Mouse (Mus musculus): ENCODE measurements at regions not wholly inside any gene's neighbourhood (a gene's known extent, or its start where the extent isn't known, plus 50 kb on each side); places are given as distances from the start of the nearest gene placed in this dataset.

GRCm38 (mm10) chr13:5591286-5591685 lies 270.0 kb upstream of the Klf6 start:
- Histone ChIP-seq H3K9ac (ENCODE audit: insufficient read depth, low read depth, low read length, poor library complexity, severe bottlenecking) (no peak overlapping the region), H3K4me1 (ENCODE audit: control insufficient read depth in 2 of 2, insufficient read depth in 2 of 2, low read length in 2 of 2, poor library complexity in 1 of 2) (no peaks in the 10 kb centered on the region), H3K36me3 (ENCODE audit: control insufficient read depth, insufficient read depth, low read length, poor library complexity, severe bottlenecking) (no peaks in the 10 kb centered on the region), H3K27ac (ENCODE audit: insufficient read depth, low read depth, low read length, poor library complexity, severe bottlenecking) (no peak overlapping the region), H3K4me3 (ENCODE audit: insufficient read depth in 1 of 2, low read depth in 1 of 2, low read length in 2 of 2, poor library complexity in 1 of 2, severe bottlenecking in 1 of 2) (no peak overlapping the region), H3K9me3 (ENCODE audit: control insufficient read depth, insufficient read depth, low read depth, low read length) (no peaks in the 10 kb centered on the region)
- in situ Hi-C loops (cut with MboI; ENCODE audit: low sequenced_read_pairs in 2 of 2, unreplicated experiment in 2 of 2) = no loop called here
- TF ChIP-seq ZNF384 (IDR thresholded peaks at IDR 0.05; ENCODE audit: low read depth, low read length) = no peak
- no peak for TF ChIP-seq ZC3H11A (IDR thresholded peaks at IDR 0.05; ENCODE audit: borderline replicate concordance, low read depth, low read length)
- TF ChIP-seq HCFC1 (IDR thresholded peaks at IDR 0.05; ENCODE audit: borderline replicate concordance, insufficient read depth, low read length) = no peak
- TF ChIP-seq CHD2 (IDR thresholded peaks at IDR 0.05; ENCODE audit: low read depth, low read length) = no peak
- TF ChIP-seq MAFK (IDR thresholded peaks at IDR 0.05; ENCODE audit: insufficient read depth, low read depth, low read length) = no peak
- DNase-seq (ENCODE audit: low read depth, low spot score) = no peak

DNA sequence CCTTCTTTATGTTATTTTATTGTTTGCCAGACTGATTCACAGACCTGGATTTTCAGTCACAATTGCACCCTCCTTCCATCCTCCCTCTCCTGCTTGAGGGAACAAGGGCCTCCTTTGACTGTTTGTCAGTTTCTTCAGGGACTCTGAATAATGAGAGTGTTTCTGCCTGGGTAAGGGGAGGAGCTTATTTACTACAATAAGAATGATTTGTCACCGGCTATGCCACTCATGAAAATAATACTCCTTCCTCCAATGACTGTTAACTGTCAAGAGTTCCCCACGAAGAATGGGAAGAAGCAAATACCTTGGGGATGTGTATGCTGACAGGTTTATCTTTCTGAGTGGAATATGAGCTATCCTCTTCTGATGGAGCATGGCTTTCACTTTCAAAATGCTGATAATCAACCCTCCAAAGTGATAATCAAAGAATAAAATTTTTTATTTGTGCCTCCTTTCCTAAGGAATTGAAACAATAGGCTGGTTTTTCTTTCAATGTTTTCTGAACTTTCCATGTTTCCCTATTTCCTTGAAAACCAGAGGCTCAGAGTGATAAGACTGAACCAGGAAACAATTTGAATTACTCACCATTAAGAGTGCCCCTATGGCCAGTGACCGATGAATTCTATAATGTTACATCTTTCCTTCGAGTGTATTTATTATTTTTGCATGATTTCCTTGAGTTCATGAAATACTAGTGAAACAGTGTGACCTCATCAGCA lies 269.3 kb upstream of the Klf6 start:
- H3K36me3 ChIP-seq (ENCODE audit: control insufficient read depth, insufficient read depth, low read length, poor library complexity, severe bottlenecking) = no peaks in the 10 kb centered on the region
- in situ Hi-C loops (cut with MboI; ENCODE audit: low sequenced_read_pairs in 2 of 2, unreplicated experiment in 2 of 2) = no loop called here
- no peaks in the 10 kb centered on the region for H3K4me1 ChIP-seq (ENCODE audit: control insufficient read depth in 2 of 2, insufficient read depth in 2 of 2, low read length in 2 of 2, poor library complexity in 1 of 2)
- DNase-seq (ENCODE audit: low read depth, low spot score) = no peak
- H3K9ac ChIP-seq (ENCODE audit: insufficient read depth, low read depth, low read length, poor library complexity, severe bottlenecking) = no peak overlapping the region
- no peak overlapping the region for H3K4me3 ChIP-seq (ENCODE audit: insufficient read depth in 1 of 2, low read depth in 1 of 2, low read length in 2 of 2, poor library complexity in 1 of 2, severe bottlenecking in 1 of 2)
- TF ChIP-seq ZNF384 (IDR thresholded peaks at IDR 0.05; ENCODE audit: low read depth, low read length) (no peak), HCFC1 (IDR thresholded peaks at IDR 0.05; ENCODE audit: borderline replicate concordance, insufficient read depth, low read length) (no peak), MAFK (IDR thresholded peaks at IDR 0.05; ENCODE audit: insufficient read depth, low read depth, low read length) (no peak), ZC3H11A (IDR thresholded peaks at IDR 0.05; ENCODE audit: borderline replicate concordance, low read depth, low read length) (no peak), CHD2 (IDR thresholded peaks at IDR 0.05; ENCODE audit: low read depth, low read length) (no peak)
- no peak overlapping the region for H3K27ac ChIP-seq (ENCODE audit: insufficient read depth, low read depth, low read length, poor library complexity, severe bottlenecking)
- no peaks in the 10 kb centered on the region for H3K9me3 ChIP-seq (ENCODE audit: control insufficient read depth, insufficient read depth, low read depth, low read length)

- TF ChIP-seq ZNF384 (IDR thresholded peaks at IDR 0.05; ENCODE audit: low read depth, low read length) = no peak
- TF ChIP-seq CHD2 (IDR thresholded peaks at IDR 0.05; ENCODE audit: low read depth, low read length) = no peak
- TF ChIP-seq HCFC1 (IDR thresholded peaks at IDR 0.05; ENCODE audit: borderline replicate concordance, insufficient read depth, low read length) = no peak
- no peak for TF ChIP-seq ZC3H11A (IDR thresholded peaks at IDR 0.05; ENCODE audit: borderline replicate concordance, low read depth, low read length)
- TF ChIP-seq MAFK (IDR thresholded peaks at IDR 0.05; ENCODE audit: insufficient read depth, low read depth, low read length) = no peak
- no peak overlapping the region for H3K9ac ChIP-seq (ENCODE audit: insufficient read depth, low read depth, low read length, poor library complexity, severe bottlenecking)
- no peaks in the 10 kb centered on the region for H3K4me1 ChIP-seq (ENCODE audit: control insufficient read depth in 2 of 2, insufficient read depth in 2 of 2, low read length in 2 of 2, poor library complexity in 1 of 2)
- no peak for DNase-seq (ENCODE audit: low read depth, low spot score)
- no peaks in the 10 kb centered on the region for H3K9me3 ChIP-seq (ENCODE audit: control insufficient read depth, insufficient read depth, low read depth, low read length)
- H3K36me3 ChIP-seq (ENCODE audit: control insufficient read depth, insufficient read depth, low read length, poor library complexity, severe bottlenecking) = no peaks in the 10 kb centered on the region
- no peak overlapping the region for H3K27ac ChIP-seq (ENCODE audit: insufficient read depth, low read depth, low read length, poor library complexity, severe bottlenecking)
- H3K4me3 ChIP-seq (ENCODE audit: insufficient read depth in 1 of 2, low read depth in 1 of 2, low read length in 2 of 2, poor library complexity in 1 of 2, severe bottlenecking in 1 of 2) = no peak overlapping the region
- in situ Hi-C loops (cut with MboI; ENCODE audit: low sequenced_read_pairs in 2 of 2, unreplicated experiment in 2 of 2) = no loop called here
Observed at GRCm38 (mm10) chr13:5592556-5593061, 268.7 kb upstream of the Klf6 start.

- TF ChIP-seq ZC3H11A (IDR thresholded peaks at IDR 0.05; ENCODE audit: borderline replicate concordance, low read depth, low read length) (no peak), MAFK (IDR thresholded peaks at IDR 0.05; ENCODE audit: insufficient read depth, low read depth, low read length) (no peak), ZNF384 (IDR thresholded peaks at IDR 0.05; ENCODE audit: low read depth, low read length) (no peak), HCFC1 (IDR thresholded peaks at IDR 0.05; ENCODE audit: borderline replicate concordance, insufficient read depth, low read length) (no peak), CHD2 (IDR thresholded peaks at IDR 0.05; ENCODE audit: low read depth, low read length) (no peak)
- H3K27ac ChIP-seq (ENCODE audit: insufficient read depth, low read depth, low read length, poor library complexity, severe bottlenecking) = no peak overlapping the region
- H3K9ac ChIP-seq (ENCODE audit: insufficient read depth, low read depth, low read length, poor library complexity, severe bottlenecking) = no peak overlapping the region
- H3K9me3 ChIP-seq (ENCODE audit: control insufficient read depth, insufficient read depth, low read depth, low read length) = no peaks in the 10 kb centered on the region
- no peak for DNase-seq (ENCODE audit: low read depth, low spot score)
- no peak overlapping the region for H3K4me3 ChIP-seq (ENCODE audit: insufficient read depth in 1 of 2, low read depth in 1 of 2, low read length in 2 of 2, poor library complexity in 1 of 2, severe bottlenecking in 1 of 2)
- no peaks in the 10 kb centered on the region for H3K36me3 ChIP-seq (ENCODE audit: control insufficient read depth, insufficient read depth, low read length, poor library complexity, severe bottlenecking)
- in situ Hi-C loops (cut with MboI; ENCODE audit: low sequenced_read_pairs in 2 of 2, unreplicated experiment in 2 of 2) = no loop called here
- no peaks in the 10 kb centered on the region for H3K4me1 ChIP-seq (ENCODE audit: control insufficient read depth in 2 of 2, insufficient read depth in 2 of 2, low read length in 2 of 2, poor library complexity in 1 of 2)
Observed at GRCm38 (mm10) chr13:5601648-5602047, 259.6 kb upstream of the Klf6 start.

Measured in ES-E14 (cell line).